Mouse (Mus musculus): ENCODE measurements around the gene Fam89b. TPM values are rescaled to one million over a fixed set of nuclear protein-coding genes. Genes with fewer than 3 reads are reported as not detected.

Gene Fam89b
- polyA plus RNA-seq, 1 experiment from 2014 or later, result 93.4 TPM

DNA sequence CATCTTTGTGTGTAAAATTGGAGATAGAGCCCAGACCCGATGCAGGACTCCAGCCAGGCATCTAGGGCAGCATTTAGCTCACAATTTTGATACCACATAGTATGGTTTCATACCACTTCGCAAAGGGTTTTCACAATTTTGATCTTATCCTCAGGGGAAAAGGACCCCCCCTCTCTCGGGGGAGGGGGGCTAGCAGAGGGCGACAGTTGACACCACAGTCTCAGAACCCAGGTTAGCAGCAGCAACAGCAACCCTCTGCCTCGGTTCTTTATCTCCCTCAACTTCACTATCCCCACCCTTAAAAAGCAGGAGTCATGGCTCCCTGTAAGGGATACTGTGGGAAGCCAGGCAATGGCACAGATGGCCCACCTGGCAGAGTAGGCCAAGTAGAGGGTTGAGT lies 16.2 kb downstream of the Fam89b start:
- peak overlapping the region; percentile 18; the same call in 1 of the 2 replicates for H3K4me2 ChIP-seq (replicated peaks; ENCODE audit: low read depth, low read length)
- WGBS, result 66% methylated on average over 5 of the region's 5 CpGs
- H3K4me3 ChIP-seq (ENCODE audit: low read length), result no peak overlapping the region
- H3K36me3 ChIP-seq (ENCODE audit: insufficient read depth, low read length), result peaks cover 21% of the 10 kb centered on the region
- no peaks in the 10 kb centered on the region for H3K27me3 ChIP-seq (ENCODE audit: insufficient read depth, low read length)
- peak overlapping the region; percentile 51 for H3K9ac ChIP-seq (replicated peaks; ENCODE audit: low read length)
- H3K4me1 ChIP-seq (ENCODE audit: insufficient read depth, low read length), result peaks cover 21% of the 10 kb centered on the region
- H3K27ac ChIP-seq (ENCODE audit: low read length), result peak overlapping the region; percentile 73
- peak; percentile 8; the same call in 1 of the 2 replicates for ATAC-seq (ENCODE audit: low FRiP score, low TSS enrichment)
- H3K9me3 ChIP-seq (ENCODE audit: low read length), result no peaks in the 10 kb centered on the region

DNA sequence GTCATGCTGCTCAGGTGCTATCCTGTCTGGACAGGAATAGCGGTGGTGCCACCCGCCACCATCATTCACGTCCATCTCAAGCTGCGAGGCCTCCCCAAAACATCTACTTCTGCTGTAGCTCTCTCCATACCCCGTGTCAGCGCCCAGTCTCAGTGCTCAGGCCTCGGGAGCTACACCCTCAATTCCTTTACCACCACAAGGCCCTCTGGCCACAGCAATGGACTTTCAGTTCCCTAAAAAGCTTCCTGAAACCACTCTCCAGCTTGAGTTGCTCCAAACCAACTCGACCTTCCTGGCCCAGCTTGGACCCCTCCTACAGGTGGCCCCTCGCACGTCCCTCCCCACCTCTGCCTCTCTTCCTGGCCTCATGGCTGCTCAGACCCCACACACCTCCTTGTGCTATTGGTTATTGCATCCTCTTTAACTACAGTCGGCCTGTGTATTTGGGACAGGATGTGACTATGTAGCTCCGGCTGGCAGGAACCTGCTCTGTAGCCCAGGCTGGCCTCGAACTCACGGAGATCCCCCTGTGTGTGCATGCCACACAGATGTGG lies 17.5 kb downstream of the Fam89b start:
- no peaks in the 10 kb centered on the region for H3K27me3 ChIP-seq (ENCODE audit: insufficient read depth, low read length)
- no peak overlapping the region for H3K4me2 ChIP-seq (replicated peaks; ENCODE audit: low read depth, low read length)
- peaks cover 21% of the 10 kb centered on the region for H3K4me1 ChIP-seq (ENCODE audit: insufficient read depth, low read length)
- H3K36me3 ChIP-seq (ENCODE audit: insufficient read depth, low read length), result peaks cover 24% of the 10 kb centered on the region
- H3K9me3 ChIP-seq (ENCODE audit: low read length), result no peaks in the 10 kb centered on the region
- no peak overlapping the region for H3K9ac ChIP-seq (replicated peaks; ENCODE audit: low read length)
- 89% methylated on average over 14 of the region's 14 CpGs for WGBS
- ATAC-seq (ENCODE audit: low FRiP score, low TSS enrichment), result no peak
- H3K27ac ChIP-seq (ENCODE audit: low read length), result no peak overlapping the region
- H3K4me3 ChIP-seq (ENCODE audit: low read length), result no peak overlapping the region

DNA sequence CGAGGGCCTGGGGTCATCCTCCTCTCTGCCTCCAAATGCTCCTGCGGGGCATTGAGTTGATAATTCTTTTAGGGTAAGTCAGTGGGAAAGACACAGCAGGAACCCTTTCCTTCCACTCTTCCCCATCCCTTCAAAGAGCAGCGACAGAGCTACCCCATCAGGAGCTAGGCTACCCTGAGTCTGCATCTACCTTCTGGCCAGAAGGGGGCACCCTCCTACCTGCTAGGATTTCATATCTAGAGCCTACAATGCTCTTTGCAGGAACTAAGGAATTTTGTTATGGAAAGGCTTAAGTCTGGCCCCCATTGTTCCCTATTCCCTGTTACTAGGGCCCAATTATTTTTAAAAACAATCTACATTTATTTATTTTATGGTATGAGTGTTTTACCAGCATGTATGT lies 18.2 kb downstream of the Fam89b start:
- Histone ChIP-seq H3K4me2 (replicated peaks; ENCODE audit: low read depth, low read length) (no peak overlapping the region), H3K4me3 (ENCODE audit: low read length) (no peak overlapping the region), H3K9me3 (ENCODE audit: low read length) (no peaks in the 10 kb centered on the region), H3K9ac (replicated peaks; ENCODE audit: low read length) (no peak overlapping the region), H3K27ac (ENCODE audit: low read length) (no peak overlapping the region), H3K4me1 (ENCODE audit: insufficient read depth, low read length) (peaks cover 19% of the 10 kb centered on the region), H3K36me3 (ENCODE audit: insufficient read depth, low read length) (peaks cover 30% of the 10 kb centered on the region), H3K27me3 (ENCODE audit: insufficient read depth, low read length) (no peaks in the 10 kb centered on the region)
- ATAC-seq (ENCODE audit: low FRiP score, low TSS enrichment), result no peak
- WGBS, result 8% methylated on average over 3 of the region's 3 CpGs

DNA sequence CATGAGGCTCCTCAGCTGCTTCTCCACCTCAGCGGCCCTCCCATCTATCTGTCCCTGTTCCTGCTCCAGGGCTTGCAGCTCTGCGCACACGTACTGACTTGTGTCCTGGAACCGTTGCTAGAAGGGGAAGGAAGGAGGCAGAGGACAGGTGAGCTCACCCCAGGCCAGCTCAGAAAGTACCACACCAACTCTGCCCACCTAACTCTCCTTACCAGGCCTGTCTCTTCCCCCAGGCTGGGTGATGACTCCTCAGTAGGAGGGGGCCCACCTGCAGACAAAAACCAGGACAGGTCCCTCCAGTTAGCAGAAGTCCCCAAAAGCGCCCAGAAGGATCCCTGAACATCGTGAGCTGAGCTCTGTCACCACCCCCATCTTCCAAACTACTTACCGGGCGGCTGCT lies 18.9 kb downstream of the Fam89b start:
- H3K36me3 ChIP-seq (ENCODE audit: insufficient read depth, low read length), result peaks cover 31% of the 10 kb centered on the region
- ATAC-seq (ENCODE audit: low FRiP score, low TSS enrichment), result no peak
- no peaks in the 10 kb centered on the region for H3K9me3 ChIP-seq (ENCODE audit: low read length)

GRCm38 (mm10) chr19:5710068-5710467 lies 19.4 kb downstream of the Fam89b start:
- peaks cover 31% of the 10 kb centered on the region for H3K36me3 ChIP-seq (ENCODE audit: insufficient read depth, low read length)
- peaks cover 19% of the 10 kb centered on the region for H3K4me1 ChIP-seq (ENCODE audit: insufficient read depth, low read length)
- WGBS, result 93% methylated on average over 6 of the region's 6 CpGs
- H3K27ac ChIP-seq (ENCODE audit: low read length), result no peak overlapping the region
- no peak overlapping the region for H3K9ac ChIP-seq (replicated peaks; ENCODE audit: low read length)
- H3K4me2 ChIP-seq (replicated peaks; ENCODE audit: low read depth, low read length), result no peak overlapping the region
- no peak overlapping the region for H3K4me3 ChIP-seq (ENCODE audit: low read length)
- H3K27me3 ChIP-seq (ENCODE audit: insufficient read depth, low read length), result no peaks in the 10 kb centered on the region
- no peaks in the 10 kb centered on the region for H3K9me3 ChIP-seq (ENCODE audit: low read length)
- no peak for ATAC-seq (ENCODE audit: low FRiP score, low TSS enrichment)

More for the DNA sequence above, 18.9 kb downstream of the Fam89b start:
- H3K27me3 ChIP-seq (ENCODE audit: insufficient read depth, low read length), result no peaks in the 10 kb centered on the region
- H3K4me3 ChIP-seq (ENCODE audit: low read length), result no peak overlapping the region
- peaks cover 18% of the 10 kb centered on the region for H3K4me1 ChIP-seq (ENCODE audit: insufficient read depth, low read length)
- H3K27ac ChIP-seq (ENCODE audit: low read length), result no peak overlapping the region
- 81% methylated on average over 8 of the region's 8 CpGs for WGBS
- no peak overlapping the region for H3K9ac ChIP-seq (replicated peaks; ENCODE audit: low read length)
- H3K4me2 ChIP-seq (replicated peaks; ENCODE audit: low read depth, low read length), result no peak overlapping the region

DNA sequence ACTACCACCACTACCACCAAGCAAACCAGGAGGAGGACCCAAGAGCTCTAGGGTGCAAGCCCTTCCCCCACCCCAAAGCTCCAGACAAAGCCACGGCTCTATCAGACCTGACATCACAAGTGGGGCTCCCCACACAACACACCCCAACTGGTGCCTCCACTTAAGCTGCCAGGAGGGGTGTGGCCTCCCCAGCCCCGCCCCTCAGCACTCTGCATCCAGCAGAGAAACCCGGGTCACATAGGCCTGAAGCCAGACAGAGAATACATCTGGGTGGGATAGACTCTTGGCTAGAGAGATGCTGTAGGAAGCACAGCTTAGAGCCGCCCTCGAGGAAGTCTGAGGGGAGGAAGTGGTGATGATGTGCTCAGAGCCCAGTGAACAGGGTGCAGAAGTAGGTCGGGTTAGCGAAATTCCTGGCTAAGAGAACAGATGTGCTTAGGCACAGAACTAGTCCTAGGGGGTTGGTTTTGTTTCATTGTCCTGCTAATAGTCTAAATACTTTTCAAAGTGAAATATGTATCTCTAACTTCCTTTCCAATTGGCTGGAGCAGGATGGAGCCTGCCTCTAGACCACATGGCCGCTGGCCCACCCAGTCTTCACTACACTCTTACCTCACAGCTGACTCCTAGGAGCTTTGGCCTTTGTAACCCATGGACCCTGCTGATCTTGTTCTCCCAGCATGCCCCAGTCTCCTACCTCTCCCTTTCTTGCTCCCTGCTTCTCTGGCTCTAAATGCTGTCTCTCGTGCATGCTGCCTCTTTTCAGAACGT lies 24.5 kb downstream of the Fam89b start:
- H3K4me2 ChIP-seq (replicated peaks; ENCODE audit: low read depth, low read length), result no peak overlapping the region

GRCm38 (mm10) chr19:5704163-5704800 lies 25.2 kb downstream of the Fam89b start, which contains the start of gene Kcnk7:
Gene Kcnk7, plus strand, starts transcription at chr19:5704367.
- peak within 1 kb of the TSS; percentile 71 for H3K27ac ChIP-seq (ENCODE audit: low read length)
- H3K4me2 ChIP-seq (replicated peaks; ENCODE audit: low read depth, low read length), result no peak within 1 kb of the TSS
- H3K9ac ChIP-seq (replicated peaks; ENCODE audit: low read length), result no peak within 1 kb of the TSS
- H3K9me3 ChIP-seq (ENCODE audit: low read length), result no peaks in the 10 kb centered on the region
- H3K4me1 ChIP-seq (ENCODE audit: insufficient read depth, low read length), result peaks cover 12% of the 10 kb centered on the region; the same call in 1 of the 2 replicates
- no peak within 1 kb of the TSS for H3K4me3 ChIP-seq (ENCODE audit: low read length)
- H3K36me3 ChIP-seq (ENCODE audit: insufficient read depth, low read length), result peaks cover 61% of the 10 kb centered on the region
- 65% methylated on average over 17 of the region's 17 CpGs for WGBS
- ATAC-seq (ENCODE audit: low FRiP score, low TSS enrichment), result no peak
- H3K27me3 ChIP-seq (ENCODE audit: insufficient read depth, low read length), result no peaks in the 10 kb centered on the region

More for the DNA sequence above, 24.5 kb downstream of the Fam89b start:
- Histone ChIP-seq H3K27me3 (ENCODE audit: insufficient read depth, low read length) (no peaks in the 10 kb centered on the region), H3K4me3 (ENCODE audit: low read length) (no peak overlapping the region), H3K9ac (replicated peaks; ENCODE audit: low read length) (no peak overlapping the region), H3K9me3 (ENCODE audit: low read length) (no peaks in the 10 kb centered on the region), H3K4me1 (ENCODE audit: insufficient read depth, low read length) (peaks cover 12% of the 10 kb centered on the region; the same call in 1 of the 2 replicates), H3K27ac (ENCODE audit: low read length) (peak overlapping the region; percentile 71), H3K36me3 (ENCODE audit: insufficient read depth, low read length) (peaks cover 58% of the 10 kb centered on the region)
- 43% methylated on average over 10 of the region's 10 CpGs for WGBS
- ATAC-seq (ENCODE audit: low FRiP score, low TSS enrichment), result peak; percentile 69

- Histone ChIP-seq H3K4me2 (replicated peaks; ENCODE audit: low read depth, low read length) (peak overlapping the region; percentile 40), H3K27me3 (ENCODE audit: insufficient read depth, low read length) (no peaks in the 10 kb centered on the region), H3K9me3 (ENCODE audit: low read length) (no peaks in the 10 kb centered on the region), H3K4me1 (ENCODE audit: insufficient read depth, low read length) (peaks cover 35% of the 10 kb centered on the region), H3K36me3 (ENCODE audit: insufficient read depth, low read length) (peaks cover 75% of the 10 kb centered on the region), H3K27ac (ENCODE audit: low read length) (no peak overlapping the region), H3K4me3 (ENCODE audit: low read length) (no peak overlapping the region), H3K9ac (replicated peaks; ENCODE audit: low read length) (no peak overlapping the region)
- ATAC-seq (ENCODE audit: low FRiP score, low TSS enrichment), result peak; percentile 58; the same call in 1 of the 2 replicates
- WGBS, result 30% methylated on average over 41 of the region's 41 CpGs
Observed at GRCm38 (mm10) chr19:5695849-5696462, 33.5 kb downstream of the Fam89b start.

DNA sequence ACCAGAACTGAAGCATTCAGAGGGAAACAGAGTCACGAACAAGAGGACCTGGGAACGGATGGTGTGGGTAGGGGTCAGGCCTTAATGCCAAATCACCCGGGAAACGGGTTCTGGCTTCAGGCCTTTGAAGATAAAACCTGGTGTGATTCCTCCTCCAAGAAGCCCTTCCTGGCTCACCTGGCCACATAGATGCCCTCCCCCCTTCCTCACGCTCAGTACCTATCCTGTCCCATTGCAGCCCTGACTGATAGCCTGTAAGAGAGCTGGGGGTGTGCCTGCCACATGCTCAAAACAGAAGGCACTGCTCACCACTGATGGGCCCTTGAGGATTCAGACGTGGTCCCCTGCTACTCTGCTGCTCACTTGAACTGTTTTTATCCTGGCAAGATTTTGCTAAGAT lies 35.7 kb downstream of the Fam89b start:
- Histone ChIP-seq H3K36me3 (ENCODE audit: insufficient read depth, low read length) (peaks cover 54% of the 10 kb centered on the region), H3K9ac (replicated peaks; ENCODE audit: low read length) (no peak overlapping the region), H3K4me3 (ENCODE audit: low read length) (no peak overlapping the region), H3K4me2 (replicated peaks; ENCODE audit: low read depth, low read length) (peak overlapping the region; percentile 98), H3K27ac (ENCODE audit: low read length) (no peak overlapping the region), H3K27me3 (ENCODE audit: insufficient read depth, low read length) (no peaks in the 10 kb centered on the region), H3K4me1 (ENCODE audit: insufficient read depth, low read length) (peaks cover 43% of the 10 kb centered on the region), H3K9me3 (ENCODE audit: low read length) (no peaks in the 10 kb centered on the region)
- no peak for ATAC-seq (ENCODE audit: low FRiP score, low TSS enrichment)
- 85% methylated on average over 6 of the region's 6 CpGs for WGBS
